Mouse (Mus musculus): ENCODE measurements around the gene S1pr4.

The S1pr4 gene

DNA sequence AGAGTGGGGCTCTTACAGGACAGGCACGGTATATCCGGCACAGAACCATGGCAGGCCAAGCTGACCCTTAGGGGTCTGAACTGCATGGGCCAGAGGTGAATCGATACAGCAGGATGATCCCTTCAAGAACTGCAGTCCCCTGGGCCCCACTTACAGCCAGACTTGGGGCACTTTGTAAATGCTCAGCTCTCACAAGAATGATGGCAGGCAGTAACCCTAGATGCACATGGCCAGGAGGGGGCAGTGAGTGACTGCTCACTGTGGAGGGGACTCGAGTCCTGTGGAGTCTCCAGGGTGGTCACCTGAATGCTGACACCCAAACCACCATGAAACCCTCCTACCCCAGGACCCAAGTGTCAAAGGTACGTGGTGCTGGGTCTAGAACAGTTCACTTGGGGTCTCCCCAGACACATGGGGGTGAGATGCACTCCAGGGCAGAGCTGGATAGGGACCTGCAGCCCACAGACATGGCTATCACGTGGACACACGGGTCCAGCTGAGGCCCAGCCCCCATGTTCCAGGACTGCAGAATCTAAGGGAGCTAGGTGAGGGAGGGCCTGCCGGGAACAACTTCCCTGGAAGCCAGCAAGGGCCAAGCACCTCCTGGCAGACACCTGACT lies 6.2 kb downstream of the S1pr4 start:
- no peak for DNase-seq (ENCODE audit: low spot score in 2 of 2)

DNA sequence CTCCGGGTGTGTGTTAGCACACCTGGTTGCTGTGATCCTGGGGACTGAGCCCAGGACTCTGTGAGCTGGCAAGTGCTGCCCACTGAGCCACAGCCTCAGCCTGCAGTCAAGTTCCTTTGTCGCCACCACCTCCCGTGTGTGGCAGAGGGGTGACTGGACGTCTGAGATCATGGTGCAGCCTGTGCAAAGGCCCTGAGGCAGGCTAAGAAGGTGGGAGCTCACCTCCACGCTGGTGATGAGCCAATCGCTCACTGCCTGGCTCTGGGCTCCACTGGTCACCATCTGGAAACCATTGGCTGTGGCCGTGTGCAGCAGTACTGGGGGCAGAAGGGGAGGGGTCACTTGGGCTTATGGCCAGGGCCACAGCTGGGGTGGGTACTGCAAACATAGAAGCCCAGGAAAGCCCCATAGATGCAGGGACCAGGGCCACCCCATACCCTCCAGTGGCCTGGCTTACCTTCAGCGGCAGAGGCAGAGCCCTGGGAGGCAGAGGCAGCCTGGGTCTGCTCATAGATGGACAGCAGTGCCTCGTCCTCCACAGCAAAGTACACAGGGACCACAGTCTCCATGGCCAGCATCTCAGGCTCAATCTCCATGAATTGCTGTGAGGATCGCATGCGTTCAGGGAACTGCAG lies 7.2 kb downstream of the S1pr4 start:
- no peak for DNase-seq (ENCODE audit: low spot score in 2 of 2)

GRCm38 (mm10) chr10:81491018-81491417 lies 8.9 kb downstream of the S1pr4 start:
- no peak for DNase-seq (ENCODE audit: low spot score in 2 of 2)

- DNase-seq (ENCODE audit: low spot score in 2 of 2): no peak
Measured at GRCm38 (mm10) chr10:81489941-81490340, 10.0 kb downstream of the S1pr4 start.

DNA sequence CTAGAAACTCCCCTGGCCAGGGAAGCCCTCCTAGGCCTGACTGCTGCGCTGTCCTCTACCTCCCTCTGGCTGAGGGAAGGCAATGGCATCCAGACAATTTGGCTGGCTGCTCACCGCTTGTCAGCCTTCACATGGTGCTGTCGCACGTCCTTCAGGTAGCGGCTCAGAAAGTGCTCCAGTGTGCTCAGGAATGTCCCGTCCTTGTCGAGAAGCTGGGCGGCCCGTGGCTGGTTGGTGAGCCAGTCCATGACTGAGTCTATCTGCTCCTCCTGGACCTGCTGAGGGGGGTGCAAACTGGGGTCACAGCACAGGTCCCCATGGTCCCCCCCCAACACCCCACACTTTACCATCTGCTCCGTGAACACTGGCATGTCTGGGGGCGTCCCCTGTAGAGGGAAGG lies 11.9 kb downstream of the S1pr4 start:
- no peak for DNase-seq (ENCODE audit: low spot score in 2 of 2)

GRCm38 (mm10) chr10:81486496-81486895 lies 13.4 kb downstream of the S1pr4 start:
- DNase-seq (ENCODE audit: low spot score in 2 of 2): no peak

DNA sequence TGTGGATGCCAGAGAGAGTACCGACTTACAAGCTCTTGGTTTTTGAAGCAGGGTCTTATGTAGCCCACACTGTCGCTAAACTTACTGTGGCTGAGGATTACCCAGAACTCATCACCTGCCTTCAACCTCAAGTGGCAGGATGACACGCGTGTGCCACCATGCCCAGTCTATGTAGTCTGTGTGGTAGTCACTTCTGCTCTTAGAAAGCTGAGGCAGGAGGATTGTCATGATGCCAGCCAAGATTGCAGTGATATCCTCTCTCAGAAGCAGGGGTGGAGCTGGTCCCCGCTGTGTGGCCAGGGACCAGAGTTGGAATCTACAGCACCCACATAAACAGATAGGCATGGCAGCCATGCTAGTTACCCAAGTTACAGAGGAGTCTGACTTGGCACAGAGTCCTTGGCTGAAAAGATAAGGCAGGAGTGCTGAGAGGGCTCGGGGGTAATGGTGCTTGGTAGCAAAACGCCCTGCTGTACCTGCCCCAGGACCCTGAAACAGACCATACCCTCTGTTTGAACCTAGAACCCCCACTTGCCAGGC lies 14.4 kb downstream of the S1pr4 start:
- no peak for DNase-seq (ENCODE audit: low spot score in 2 of 2)

- DNase-seq (ENCODE audit: low spot score in 2 of 2): no peak
Measured at GRCm38 (mm10) chr10:81485060-81485449, 14.9 kb downstream of the S1pr4 start.

DNA sequence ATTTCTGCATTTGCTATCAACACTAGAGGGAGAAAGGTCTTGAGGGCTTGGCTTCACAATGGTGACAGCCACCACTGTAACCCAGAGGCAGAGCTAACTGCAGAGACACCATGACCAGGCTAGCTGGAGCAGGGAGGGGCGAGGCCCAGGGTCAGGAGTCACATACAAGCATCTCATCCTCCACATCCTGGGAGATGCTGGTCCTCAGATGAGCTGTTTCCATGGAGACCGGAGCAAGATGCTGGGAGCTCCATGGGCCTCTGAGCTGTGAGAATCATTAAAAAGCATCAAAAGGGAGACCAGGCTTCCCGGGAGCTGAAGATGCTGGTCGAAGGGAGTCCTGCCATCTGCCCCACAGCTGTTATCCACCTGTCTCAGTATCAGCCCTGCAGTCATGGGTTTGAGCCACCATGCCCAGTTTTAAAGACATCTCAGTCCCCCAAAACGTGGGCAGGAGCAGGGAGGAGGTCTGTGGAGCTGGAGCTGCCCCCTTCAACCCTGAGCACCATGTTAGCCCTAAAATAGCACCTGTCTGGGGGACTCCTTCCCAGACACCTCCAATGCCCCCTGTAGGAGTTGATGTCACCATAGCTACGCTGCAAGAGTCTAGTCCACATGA lies 15.4 kb downstream of the S1pr4 start:
- no peak for DNase-seq (ENCODE audit: low spot score in 2 of 2)

- no peak for DNase-seq (ENCODE audit: low spot score in 2 of 2)
Measured at GRCm38 (mm10) chr10:81483983-81484382, 15.9 kb downstream of the S1pr4 start.

GRCm38 (mm10) chr10:81482533-81482889 lies 17.4 kb downstream of the S1pr4 start, which contains the start of gene Celf5:
Gene Celf5 (minus strand): TSS chr10:81482709.
- DNase-seq (ENCODE audit: low spot score in 2 of 2): peak in 1 of 2 experiments; percentile 42

DNA sequence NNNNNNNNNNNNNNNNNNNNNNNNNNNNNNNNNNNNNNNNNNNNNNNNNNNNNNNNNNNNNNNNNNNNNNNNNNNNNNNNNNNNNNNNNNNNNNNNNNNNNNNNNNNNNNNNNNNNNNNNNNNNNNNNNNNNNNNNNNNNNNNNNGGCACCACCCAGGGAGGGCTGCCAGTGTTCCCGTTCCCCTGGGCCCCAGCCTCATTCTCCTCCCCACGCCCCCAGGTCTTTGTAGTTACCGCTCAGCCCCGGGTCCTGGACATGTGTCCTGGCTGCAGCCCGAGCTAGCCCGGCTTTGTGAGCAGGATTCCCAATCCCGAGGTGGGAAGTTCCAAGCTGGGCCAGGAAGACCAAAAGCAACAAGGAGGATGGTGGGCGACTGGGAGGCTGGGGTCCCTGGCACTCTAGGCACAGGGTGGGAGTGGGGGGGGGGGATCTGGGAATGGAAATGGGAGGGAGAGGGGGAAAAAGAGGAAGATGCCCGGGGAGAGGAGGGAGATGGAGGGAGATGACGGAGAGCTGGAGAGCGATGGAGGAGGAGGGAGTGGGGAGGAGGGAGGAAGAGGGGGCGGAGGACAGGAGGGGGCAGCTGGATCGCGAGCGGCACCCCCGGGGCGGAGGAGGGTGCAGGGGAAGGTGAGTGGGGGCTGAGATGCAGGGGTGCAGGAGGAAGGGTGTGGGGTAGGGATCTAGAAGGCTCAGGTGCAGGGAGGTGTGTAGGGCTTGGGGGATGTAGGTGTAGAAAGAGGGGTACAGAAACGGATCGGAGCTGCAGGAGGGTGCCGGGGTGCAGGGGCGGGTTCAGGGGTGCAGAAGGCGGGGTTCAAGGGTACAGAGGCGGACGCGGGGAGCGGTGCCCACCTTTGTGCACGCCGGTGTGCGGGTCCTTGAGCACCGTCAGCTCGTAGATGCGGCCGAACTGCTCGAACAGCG lies 18.1 kb downstream of the S1pr4 start:
- no peak for DNase-seq (ENCODE audit: low spot score in 2 of 2)

- DNase-seq (ENCODE audit: low spot score in 2 of 2): no peak
Measured at GRCm38 (mm10) chr10:81474461-81474860, 25.5 kb downstream of the S1pr4 start.

- DNase-seq (ENCODE audit: low spot score in 2 of 2): no peak
Measured at GRCm38 (mm10) chr10:81473003-81473451, 26.9 kb downstream of the S1pr4 start.

DNA sequence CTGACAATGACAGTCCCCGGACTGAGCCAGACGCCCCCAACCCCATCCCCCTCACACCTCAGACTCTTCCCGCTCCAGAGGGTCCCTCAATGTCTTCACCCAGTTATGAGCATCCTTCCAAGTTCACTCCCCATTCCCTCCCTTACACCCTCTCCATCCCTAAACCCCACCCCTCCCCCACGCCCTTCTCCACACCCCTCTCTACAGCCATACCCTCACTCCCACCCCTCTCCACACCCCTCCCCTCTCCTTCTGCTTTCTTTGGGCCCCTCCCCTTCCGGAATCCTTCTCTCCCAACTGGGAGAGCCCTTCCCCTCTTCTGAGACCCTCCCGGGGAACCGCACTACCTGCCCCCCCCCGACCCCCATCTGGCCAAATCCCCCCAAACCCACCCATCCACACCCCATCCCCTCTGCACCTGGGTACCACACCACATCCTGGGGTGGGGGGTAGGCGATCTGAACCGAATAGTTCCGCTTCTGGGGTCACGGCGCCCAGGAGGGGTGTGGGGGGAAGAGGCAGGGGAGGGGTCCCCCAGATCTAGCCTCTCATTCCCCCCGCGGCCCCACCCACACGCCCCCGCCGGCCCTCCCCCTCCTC lies 27.4 kb downstream of the S1pr4 start:
- no peak for DNase-seq (ENCODE audit: low spot score in 2 of 2)

DNA sequence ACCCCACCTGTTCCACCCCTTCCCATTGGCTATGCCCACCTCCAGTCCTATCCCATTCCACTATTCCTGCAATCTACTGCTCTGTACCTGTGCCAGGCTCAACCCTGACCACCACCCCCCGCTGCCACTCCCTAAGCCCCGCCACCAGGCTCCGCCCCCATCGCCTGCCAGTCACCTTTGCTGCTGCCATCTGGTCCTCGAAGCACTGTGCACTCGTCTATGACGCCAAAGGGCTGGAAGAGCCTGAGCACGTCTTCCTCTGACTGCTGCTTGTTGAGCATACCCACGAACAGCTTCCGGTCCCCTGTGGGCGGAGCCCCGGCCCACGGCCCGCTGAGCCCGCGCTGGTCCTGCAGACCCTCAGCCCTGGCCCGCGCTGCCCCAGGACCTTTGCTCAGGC lies 29.5 kb downstream of the S1pr4 start:
- DNase-seq (ENCODE audit: low spot score in 2 of 2): no peak

- DNase-seq (ENCODE audit: low spot score in 2 of 2): no peak
Measured at GRCm38 (mm10) chr10:81469253-81469652, 30.7 kb downstream of the S1pr4 start.

DNA sequence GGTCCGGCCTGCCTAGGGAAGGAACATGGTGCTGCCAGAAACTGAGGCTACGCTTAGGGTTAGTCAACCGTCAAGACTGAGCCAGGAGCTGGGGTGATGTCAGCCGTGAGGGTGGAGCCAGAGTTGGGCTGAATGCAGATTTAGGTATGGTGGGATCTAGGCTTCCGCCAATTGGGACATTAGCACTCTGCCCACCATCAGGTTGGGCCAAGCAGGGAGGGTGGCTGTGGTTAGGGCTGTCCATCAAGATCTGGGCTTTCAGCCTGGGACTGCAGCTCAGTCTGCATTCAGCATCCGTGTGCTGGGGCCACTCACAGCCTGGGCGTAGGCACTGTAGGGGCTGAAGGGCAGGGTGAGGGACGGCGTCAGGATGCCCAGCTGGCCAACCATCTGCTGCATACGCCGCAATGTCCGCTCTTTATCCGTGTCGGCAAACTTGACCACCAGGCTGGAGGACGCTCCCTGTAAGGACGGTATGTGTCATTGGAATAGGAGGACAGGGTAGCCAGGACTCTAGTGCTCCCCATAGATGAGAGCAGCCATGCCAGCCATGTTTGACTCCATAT lies 32.2 kb downstream of the S1pr4 start:
- no peak for DNase-seq (ENCODE audit: low spot score in 2 of 2)

DNA sequence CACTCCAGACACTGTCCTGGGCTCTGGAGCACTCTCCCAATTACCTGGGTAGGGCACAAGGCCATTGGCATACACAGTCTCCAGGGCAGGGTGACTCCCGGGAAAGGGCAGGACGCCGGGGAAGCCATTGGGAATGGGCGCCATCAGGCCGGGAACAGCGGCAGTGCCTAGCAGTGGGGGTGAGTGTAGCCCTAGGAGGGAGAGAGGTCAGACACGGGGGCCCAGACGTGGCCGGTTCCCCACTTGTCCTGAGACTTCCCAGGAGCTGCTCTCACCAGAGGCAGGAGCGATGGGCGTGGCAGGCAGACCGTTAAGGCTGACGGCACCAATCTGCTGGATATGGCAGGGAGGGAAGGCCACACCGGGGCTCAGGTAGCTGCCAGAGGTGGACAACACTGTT lies 33.1 kb downstream of the S1pr4 start:
- no peak for DNase-seq (ENCODE audit: low spot score in 2 of 2)

GRCm38 (mm10) chr10:81466066-81466465 lies 33.9 kb downstream of the S1pr4 start:
- no peak for DNase-seq (ENCODE audit: low spot score in 2 of 2)

DNA sequence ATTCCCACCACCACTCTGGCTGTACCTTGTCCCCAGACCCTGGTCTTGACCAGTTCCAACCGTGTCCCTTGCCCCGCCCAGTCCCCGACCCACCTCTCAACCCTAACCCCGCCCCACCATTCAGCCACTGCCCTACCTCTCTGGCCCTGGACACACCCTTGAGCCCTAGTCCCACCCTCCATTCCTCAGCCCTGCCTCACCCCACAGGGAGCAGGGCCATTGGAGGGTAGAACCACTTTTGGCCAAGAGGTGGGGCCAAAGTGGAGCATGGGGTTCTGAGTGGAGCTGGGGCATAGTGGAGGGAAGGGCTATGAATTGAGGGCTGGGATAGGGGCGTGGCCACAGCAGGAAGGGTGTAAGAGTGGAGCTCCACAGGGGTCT lies 34.7 kb downstream of the S1pr4 start:
- no peak for DNase-seq (ENCODE audit: low spot score in 2 of 2)
